Mouse (Mus musculus) forebrain, embryonic 16.5 days (tissue): ENCODE data around the gene Dyrk1b. TPM values are rescaled to one million over a fixed set of nuclear protein-coding genes. Genes with fewer than 3 reads are reported as not detected.
"Not testable (repeated sequence)": the region's sequence is repeated elsewhere in the genome, so short reads cannot be mapped to it uniquely, and the experiment has no call there.

Source experiments
- ATAC-seq: fragments of 200-750 bp; cut with Nextera tagmentation; 2 replicates; pipeline ENCODE4 v1.8.0; 2017; ENCODE audit warnings: mild to moderate bottlenecking, moderate library complexity
- H3K27ac ChIP-seq: fragments of 300-500 bp; sonication (generic); 2 replicates; pipeline ENCODE4 v1.5.1; 2014; ENCODE audit warnings: low read length, control low read depth
- H3K27me3 ChIP-seq: fragments of 300-500 bp; sonication (generic); replicated peaks from 2 replicates; pipeline ENCODE4 v1.6.1; 2014; ENCODE audit warnings: low read length; ENCODE audit not compliant: control insufficient read depth, insufficient read depth
- H3K36me3 ChIP-seq: fragments of 300-500 bp; sonication (generic); 2 replicates; pipeline ENCODE4 v1.6.1; 2014; ENCODE audit not compliant: control insufficient read depth, insufficient read depth
- H3K4me1 ChIP-seq: fragments of 300-500 bp; sonication (generic); replicated peaks from 2 replicates; pipeline ENCODE4 v1.6.1; 2014; ENCODE audit warnings: low read length; ENCODE audit not compliant: control insufficient read depth, insufficient read depth
- H3K4me2 ChIP-seq: fragments of 300-500 bp; sonication (generic); 2 replicates; pipeline ENCODE4 v1.6.1; 2014; ENCODE audit warnings: mild to moderate bottlenecking, low read length, control low read depth
- H3K4me3 ChIP-seq: fragments of 300-500 bp; sonication (generic); replicated peaks from 2 replicates; pipeline ENCODE4 v1.5.1; 2014; ENCODE audit warnings: mild to moderate bottlenecking, low read length, control low read depth
- H3K9ac ChIP-seq: fragments of 300-500 bp; sonication (generic); replicated peaks from 2 replicates; pipeline ENCODE4 v1.6.1; 2014; ENCODE audit warnings: low read depth, low read length, control low read depth
- H3K9me3 ChIP-seq: fragments of 300-500 bp; sonication (generic); 2 replicates; pipeline ENCODE4 v1.6.1; 2016; ENCODE audit warnings: low read length; ENCODE audit not compliant: control insufficient read depth
- WGBS: fragments of 180-500 bp; shearing (Covaris S2); extraction: QIAGEN DNeasy Blood & Tissue Kit; methylation state at CpG from one replicate; pipeline ENCODE4 v1.1.7; 2014; 5-methylcytosine and 5-hydroxymethylcytosine counted together
- polyA plus RNA-seq: library from polyadenylated mRNA; unstranded; fragments of >200 nt; fragmentation: Nextera tagmentation; extraction: Ambion mirVana; gene quantifications from 2 replicates; pipeline ENCODE4 v1.2.1, GENCODE M21; 2015

Dyrk1b gene
- polyA plus RNA-seq, 1 experiment from 2014 or later, result 14.8 TPM

DNA sequence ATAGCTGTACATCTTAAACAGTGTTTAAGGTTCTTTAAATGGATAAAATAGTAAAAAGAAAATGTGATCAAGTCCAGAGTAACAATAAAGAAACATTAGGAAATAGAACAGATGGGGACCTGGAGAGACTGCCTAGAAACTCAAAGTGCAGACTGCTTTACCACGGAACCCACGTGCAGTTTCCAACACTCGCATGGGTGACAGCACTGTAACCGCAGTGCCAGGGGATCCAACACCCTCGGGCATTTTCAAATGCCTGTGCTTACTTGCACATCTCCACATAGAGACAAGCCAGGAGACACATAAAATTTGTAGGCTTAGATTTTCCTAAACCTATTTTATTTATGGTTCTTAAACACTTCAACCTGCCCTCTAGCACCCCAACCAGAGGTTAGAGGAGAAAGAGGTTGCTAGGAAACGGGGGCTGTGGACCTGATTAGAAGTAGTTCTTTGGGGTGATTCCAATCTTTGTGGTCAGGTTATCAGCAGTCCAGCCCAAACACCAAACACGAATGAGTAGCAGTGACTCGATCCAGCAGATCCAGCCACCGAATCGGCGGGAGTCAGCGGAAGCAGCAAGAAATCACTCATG is 29.2 kb downstream of the Dyrk1b start:
- H3K9ac ChIP-seq, result peak overlapping the region; percentile 19; the same call in 1 of the 2 replicates
- 55% methylated on average over 12 of the region's 12 CpGs for WGBS

DNA sequence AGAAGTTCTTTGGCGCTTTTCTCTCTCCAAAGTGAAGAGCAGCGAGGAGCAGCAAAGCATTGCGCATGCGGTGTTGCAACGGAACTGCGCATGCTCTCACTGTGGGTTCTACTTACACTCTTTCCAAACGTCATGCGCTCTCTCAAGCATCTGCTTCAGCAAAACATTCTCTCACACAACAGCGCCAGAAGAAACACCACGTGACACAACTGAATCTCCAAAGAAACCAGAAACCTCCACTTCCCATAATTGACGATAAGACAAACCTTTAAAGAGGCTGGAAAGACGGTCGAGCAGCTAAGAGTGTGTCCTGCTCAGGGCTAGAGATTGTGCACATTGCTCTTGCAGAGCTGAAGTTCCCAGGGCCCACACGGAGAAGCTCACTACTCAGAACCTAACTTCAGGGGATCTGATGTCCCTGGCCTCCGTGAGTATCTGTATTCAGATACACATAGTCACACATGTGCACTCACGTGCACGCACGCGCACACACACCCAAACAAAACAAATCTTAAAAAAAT is 29.8 kb downstream of the Dyrk1b start:
- Histone ChIP-seq H3K4me2 (peak overlapping the region; percentile 48), H3K27ac (no peak overlapping the region), H3K4me1 (no peaks in the 10 kb centered on the region), H3K27me3 (no peaks in the 10 kb centered on the region), H3K9me3 (no peaks in the 10 kb centered on the region), H3K36me3 (no peaks in the 10 kb centered on the region), H3K4me3 (peak overlapping the region; percentile 26), H3K9ac (0 out of 2 replicates have a peak overlapping the region, but pooled peaks have one; percentile 10)
- WGBS, result 53% methylated on average over 19 of the region's 19 CpGs
- peak; percentile 81 for ATAC-seq

More for the DNA sequence above, 29.2 kb downstream of the Dyrk1b start:
- Histone ChIP-seq H3K4me2 (peak overlapping the region; percentile 48), H3K9me3 (no peaks in the 10 kb centered on the region), H3K4me3 (peak overlapping the region; percentile 26), H3K27ac (no peak overlapping the region), H3K36me3 (no peaks in the 10 kb centered on the region), H3K4me1 (no peaks in the 10 kb centered on the region), H3K27me3 (no peaks in the 10 kb centered on the region)
- no peak for ATAC-seq

DNA sequence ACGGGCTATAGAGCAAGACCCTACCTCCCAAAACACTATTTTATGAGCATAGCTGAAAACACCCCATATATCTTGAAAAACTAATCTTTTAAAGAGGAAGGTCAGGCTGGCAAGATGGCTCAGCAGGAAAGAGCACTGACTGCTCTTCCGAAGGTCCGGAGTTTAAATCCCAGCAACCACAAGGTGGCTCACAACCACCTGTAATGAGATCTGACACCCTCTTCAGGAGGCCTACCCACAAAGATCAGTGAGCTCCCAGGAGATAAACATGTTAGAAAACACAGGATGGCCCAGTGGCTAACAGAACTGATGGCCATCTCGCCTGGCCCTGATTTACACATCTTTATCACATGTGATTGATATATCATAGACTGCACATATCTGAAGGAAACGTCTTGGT is 31.5 kb downstream of the Dyrk1b start:
- no peak overlapping the region for H3K4me2 ChIP-seq
- no peaks in the 10 kb centered on the region for H3K36me3 ChIP-seq
- no peak overlapping the region for H3K27ac ChIP-seq
- 47% methylated on average over 5 of the region's 5 CpGs for WGBS
- H3K4me3 ChIP-seq, result no peak overlapping the region
- H3K9ac ChIP-seq, result no peak overlapping the region
- ATAC-seq, result no peak
- H3K4me1 ChIP-seq, result no peaks in the 10 kb centered on the region
- no peaks in the 10 kb centered on the region for H3K27me3 ChIP-seq
- no peaks in the 10 kb centered on the region for H3K9me3 ChIP-seq

DNA sequence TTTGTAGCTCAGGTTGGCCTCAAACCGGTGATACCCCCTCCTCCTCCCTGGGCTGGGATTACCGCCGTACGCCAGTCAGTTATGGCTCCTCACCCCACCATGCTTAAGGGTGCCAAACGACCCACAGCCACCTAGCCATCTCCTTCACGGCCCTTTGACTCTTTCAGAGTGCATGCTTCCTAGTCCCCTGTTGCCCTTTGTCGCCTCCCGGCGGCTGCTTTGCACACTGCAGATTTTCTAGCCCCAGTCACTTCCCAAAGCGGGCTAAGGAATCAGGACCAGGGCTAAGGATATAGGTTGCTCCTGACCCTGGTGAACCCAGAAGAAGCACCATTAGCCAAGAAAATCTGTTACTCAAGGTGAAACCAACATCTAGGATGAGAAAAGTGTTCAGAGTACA is 34.9 kb downstream of the Dyrk1b start:
- H3K27ac ChIP-seq, result no peak overlapping the region
- no peaks in the 10 kb centered on the region for H3K4me1 ChIP-seq
- H3K36me3 ChIP-seq, result no peaks in the 10 kb centered on the region
- H3K9me3 ChIP-seq, result no peaks in the 10 kb centered on the region
- ATAC-seq, result no peak
- H3K4me2 ChIP-seq, result no peak overlapping the region
- WGBS, result 30% methylated on average over 10 of the region's 10 CpGs
- H3K4me3 ChIP-seq, result no peak overlapping the region
- H3K27me3 ChIP-seq, result no peaks in the 10 kb centered on the region
- no peak overlapping the region for H3K9ac ChIP-seq

DNA sequence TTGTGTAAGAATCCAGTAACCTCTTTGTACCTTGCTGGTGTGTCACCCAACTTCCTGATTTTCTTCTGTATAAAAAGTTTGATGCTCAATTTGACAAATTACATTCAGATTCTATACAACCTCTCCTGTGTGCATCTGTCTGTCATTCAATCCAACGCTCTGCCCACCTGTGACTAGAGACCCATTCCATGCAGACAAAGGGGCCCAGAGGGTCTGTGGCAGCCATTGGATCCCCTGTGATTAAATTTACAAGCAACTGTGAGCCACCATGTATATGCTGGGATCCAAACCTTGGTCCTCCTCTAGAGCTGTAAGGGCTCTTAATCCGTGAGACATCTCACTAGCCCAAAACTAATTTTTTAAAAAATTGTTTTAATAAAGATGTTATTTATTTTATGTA is 36.7 kb downstream of the Dyrk1b start:
- not testable (repeated sequence) for H3K4me2 ChIP-seq, H3K4me3 ChIP-seq, H3K4me1 ChIP-seq, H3K9me3 ChIP-seq, H3K36me3 ChIP-seq, H3K9ac ChIP-seq, H3K27ac ChIP-seq, H3K27me3 ChIP-seq, ATAC-seq
- WGBS, result 90% methylated on average over 2 of the region's 2 CpGs

DNA sequence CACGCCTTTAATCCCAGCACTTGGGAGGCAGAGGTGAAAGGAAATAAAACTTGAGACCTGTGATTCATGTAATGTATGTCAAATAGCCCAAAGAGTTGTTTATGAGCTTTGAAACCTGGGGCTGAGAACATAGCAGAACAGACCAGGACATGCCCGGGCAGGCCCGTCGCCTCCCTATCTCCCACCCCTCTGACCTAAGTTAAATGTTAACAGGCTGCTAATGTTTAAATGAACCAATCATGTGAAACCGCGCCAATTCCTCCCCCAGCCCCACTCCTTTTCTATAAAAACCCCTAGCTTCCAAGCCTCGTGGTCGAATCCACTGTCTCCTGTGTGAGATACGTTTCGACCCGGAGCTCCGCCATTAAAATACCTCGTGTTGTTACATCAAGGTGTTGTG is 38.5 kb downstream of the Dyrk1b start:
- WGBS, result 92% methylated on average over 9 of the region's 13 CpGs
- H3K4me3 ChIP-seq, H3K4me1 ChIP-seq: not testable (repeated sequence)

DNA sequence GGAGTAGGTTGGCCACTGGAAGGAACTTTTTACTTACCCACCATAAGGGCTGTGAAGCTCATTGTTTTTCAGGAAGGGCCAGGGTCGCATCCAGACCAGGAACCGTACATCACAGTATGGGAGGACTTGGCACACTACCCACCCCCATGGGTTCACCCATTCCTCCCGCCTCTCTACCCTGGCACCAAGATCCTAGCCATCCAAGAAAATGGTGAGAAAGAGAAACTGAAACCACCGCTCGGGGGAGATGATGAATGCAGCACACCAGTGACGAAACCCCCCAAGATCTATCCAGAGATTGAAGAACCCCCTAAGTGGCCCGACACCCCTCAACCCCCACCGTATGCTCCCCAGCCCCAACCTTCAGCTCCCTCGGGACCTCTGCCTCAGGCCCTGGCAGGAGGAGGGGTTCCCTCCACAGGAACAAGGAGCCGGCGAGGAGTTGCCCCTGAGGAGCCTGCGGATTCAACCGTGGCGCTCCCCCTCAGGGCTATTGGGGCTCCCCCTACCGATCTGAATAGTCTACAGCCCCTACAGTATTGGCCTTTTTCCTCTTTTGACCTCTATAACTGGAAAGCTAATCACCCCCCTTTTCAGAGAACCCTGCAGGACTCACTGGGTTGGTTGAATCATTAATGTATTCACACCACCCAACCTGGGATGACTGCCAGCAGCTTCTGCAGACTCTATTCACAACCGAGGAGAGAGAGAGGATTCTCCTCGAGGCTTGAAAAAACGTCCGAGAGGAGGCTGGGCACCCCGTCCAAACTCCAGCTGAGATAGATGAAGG is 39.9 kb downstream of the Dyrk1b start:
- not testable (repeated sequence) for H3K4me1 ChIP-seq, H3K4me3 ChIP-seq, H3K27ac ChIP-seq, H3K36me3 ChIP-seq, H3K4me2 ChIP-seq, H3K9ac ChIP-seq, H3K9me3 ChIP-seq, H3K27me3 ChIP-seq, ATAC-seq
- 61% methylated on average over 20 of the region's 20 CpGs for WGBS

More for the DNA sequence above, 38.5 kb downstream of the Dyrk1b start:
- not testable (repeated sequence) for H3K27ac ChIP-seq, H3K9ac ChIP-seq, H3K27me3 ChIP-seq, H3K4me2 ChIP-seq, H3K9me3 ChIP-seq, H3K36me3 ChIP-seq, ATAC-seq

DNA sequence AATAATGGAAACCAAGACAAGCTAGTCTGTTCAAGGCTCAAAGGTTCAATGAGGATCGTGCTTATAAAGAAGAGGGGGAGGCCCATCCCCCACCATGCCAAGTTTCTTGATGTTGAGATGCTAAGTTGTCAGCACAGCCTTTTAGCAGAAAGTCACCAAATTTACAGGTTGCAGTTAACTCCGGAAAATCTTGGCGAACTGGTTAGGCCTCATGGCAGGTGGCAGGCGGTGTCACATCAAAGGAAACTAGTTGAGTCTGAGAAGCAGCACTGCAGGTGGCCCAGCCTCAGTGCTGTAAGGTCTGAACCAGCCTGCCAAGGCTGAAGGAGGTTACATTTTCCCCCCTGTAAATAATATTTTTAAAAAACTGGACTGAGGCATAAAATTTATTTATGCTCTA is 47.6 kb downstream of the Dyrk1b start:
- H3K27me3 ChIP-seq, H3K4me3 ChIP-seq, H3K9ac ChIP-seq, H3K36me3 ChIP-seq, H3K4me1 ChIP-seq, H3K9me3 ChIP-seq, ATAC-seq, H3K4me2 ChIP-seq, H3K27ac ChIP-seq: not testable (repeated sequence)
- 88% methylated on average over 4 of the region's 4 CpGs for WGBS

DNA sequence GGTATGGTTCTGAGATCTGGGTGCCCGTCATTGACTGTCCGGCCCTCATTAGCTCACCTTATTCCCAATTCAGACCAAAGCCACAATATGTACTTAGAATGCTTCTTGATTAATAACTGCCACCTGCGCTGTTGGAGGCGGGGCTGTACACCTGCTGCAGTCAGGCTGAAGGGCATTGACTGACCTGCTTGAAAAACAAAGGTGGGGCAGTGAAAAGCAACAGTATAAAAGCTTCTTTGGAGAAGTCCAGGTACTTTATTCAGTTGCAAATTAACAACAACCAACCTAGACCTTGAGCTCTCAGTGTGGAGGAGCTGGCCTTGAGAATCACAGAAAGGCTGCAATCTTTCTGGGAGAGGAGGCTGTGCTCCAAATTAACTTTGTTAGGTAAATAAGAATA is 48.2 kb downstream of the Dyrk1b start:
- H3K27ac ChIP-seq, H3K4me1 ChIP-seq, H3K9ac ChIP-seq, H3K36me3 ChIP-seq, H3K27me3 ChIP-seq, H3K4me3 ChIP-seq, H3K9me3 ChIP-seq, ATAC-seq, H3K4me2 ChIP-seq: not testable (repeated sequence)
- WGBS, result 94% methylated on average over 4 of the region's 4 CpGs
